Mouse (Mus musculus) left cerebral cortex, postnatal 36 days (tissue): Measurements from ENCODE around the gene Gm5286. TPM values are rescaled to one million over a fixed set of nuclear protein-coding genes. Genes with fewer than 3 reads are reported as not detected.
"Not testable (repeated sequence)": the region's sequence is repeated elsewhere in the genome, so short reads cannot be mapped to it uniquely, and the experiment has no call there.

Experiments used
- DNase-seq, 2 experiments: peaks; one replicate each; pipeline ENCODE4 v3.0.0; 2021 to 2022; ENCODE audit warnings: low spot score in 2 of 2, mixed read lengths in 1 of 2
- intact Hi-C: fragments of 180-260 bp; cut with DNase I; formaldehyde crosslinking; loops from one replicate; pipeline ENCODE4 v1.15.1; 2025
- total RNA-seq, 2 experiments: library from RNA; stranded (reverse); gene quantifications; 2 replicates each; pipeline ENCODE4 v1.2.3; 2021

Gm5286 gene
- total RNA-seq = not detected

GRCm38 (mm10) chr3:94196414-94196813 is at the start of gene Gm5286:
Gm5286 (plus strand) TSS chr3:94196714.
- DNase-seq, intact Hi-C loops: not testable (repeated sequence)

- DNase-seq, intact Hi-C loops: not testable (repeated sequence)
Measured at GRCm38 (mm10) chr3:94167351-94167750, 29.2 kb upstream of the Gm5286 start.

GRCm38 (mm10) chr3:94178093-94178492 is 18.4 kb upstream of the Gm5286 start, which contains the start of gene Gm10696:
Gm10696 (minus strand) TSS chr3:94178193.
- DNase-seq, intact Hi-C loops: not testable (repeated sequence)

Other genes with a start within 250 kb of the Gm5286 start
- gene Tdpoz5, start 235.4 kb upstream of the Gm5286 start, total RNA-seq = not detected
- not detected for gene Gm9125, start 141.8 kb upstream of the Gm5286 start, total RNA-seq
- gene Gm10697, start 124.1 kb upstream of the Gm5286 start, total RNA-seq = not detected
- not detected for gene Gm10696, start 18.5 kb upstream of the Gm5286 start, total RNA-seq
- not detected for gene Gm4778, start 67.3 kb downstream of the Gm5286 start, total RNA-seq
- 10 to 100 TPM; 19.4 to 22.0 TPM for gene Them4, start 113.4 kb downstream of the Gm5286 start, total RNA-seq
- not detected for gene Them5, start 145.4 kb downstream of the Gm5286 start, total RNA-seq
- gene C2cd4d, start 165.7 kb downstream of the Gm5286 start, total RNA-seq = under 1 TPM; 0.32 to 0.82 TPM
- gene Rorc, start 176.1 kb downstream of the Gm5286 start, total RNA-seq = 1 to 10 TPM in 1 of 2 experiments, under 1 TPM in 1; 0.59 to 1.0 TPM
- under 1 TPM; 0.72 to 0.97 TPM for gene Lingo4, start 201.8 kb downstream of the Gm5286 start, total RNA-seq
- 10 to 100 TPM; 35.2 to 36.7 TPM for gene Tdrkh, start 216.6 kb downstream of the Gm5286 start, total RNA-seq
- gene Mrpl9, start 246.6 kb downstream of the Gm5286 start, total RNA-seq = 10 to 100 TPM; 34.1 to 42.3 TPM
- gene Oaz3, start 247.2 kb downstream of the Gm5286 start, total RNA-seq = not detected